Mouse (Mus musculus): ENCODE data around the gene Ogg1.
A peak's percentile ranks its signal among the peaks of the same experiment; 100 is the strongest.

Gene Ogg1

DNA sequence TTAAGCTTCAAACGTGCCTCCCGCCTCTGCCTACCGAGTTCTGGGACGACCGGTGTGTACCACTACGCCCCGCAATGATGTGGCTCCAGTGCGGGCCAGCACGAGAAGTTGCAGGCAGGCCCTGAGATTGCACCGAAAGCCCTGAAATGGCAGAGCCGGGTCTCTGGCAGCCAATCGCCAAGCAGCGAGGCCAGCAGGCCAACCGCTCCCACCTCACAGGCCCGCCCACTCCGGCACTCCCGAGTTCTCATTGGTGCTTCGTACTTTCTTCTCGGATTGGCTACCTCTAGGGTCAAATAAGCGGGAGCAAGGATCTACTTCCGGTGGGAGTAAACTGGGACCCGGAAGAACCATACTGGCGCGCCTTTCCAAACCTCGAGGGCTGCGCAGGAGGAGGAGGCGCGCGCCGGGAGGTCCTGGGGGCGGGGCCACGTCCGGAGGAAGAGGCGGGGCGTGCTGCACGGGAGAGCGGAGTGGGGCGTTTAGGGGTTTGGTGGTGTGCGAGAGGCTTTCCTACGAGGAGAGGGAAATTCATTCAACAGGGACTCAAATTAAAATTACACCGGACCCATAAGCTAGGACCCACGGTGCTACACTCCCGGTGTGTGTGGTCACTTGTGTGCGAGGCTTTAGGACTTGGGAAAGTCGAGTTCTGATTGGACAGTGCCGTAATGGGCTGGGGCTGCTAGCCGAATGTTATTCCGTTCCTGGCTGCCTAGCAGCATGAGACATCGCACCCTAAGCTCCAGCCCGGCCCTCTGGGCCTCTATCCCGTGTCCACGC, at the start of gene Ogg1:
TSS of gene Ogg1 (plus strand) at position 440 of the 783 bp plus-strand sequence.
- Histone ChIP-seq H3K27me3 (ENCODE audit: control insufficient read depth, insufficient read depth, low read length, poor library complexity, severe bottlenecking) (no peaks in the 10 kb centered on the region), H3K36me3 (ENCODE audit: control insufficient read depth, insufficient read depth, low read length, poor library complexity, severe bottlenecking) (peaks cover 9% of the 10 kb centered on the region; the same call in 1 of the 2 replicates)
- peak; percentile 98 for DNase-seq (ENCODE audit: low read depth, low spot score)

DNA sequence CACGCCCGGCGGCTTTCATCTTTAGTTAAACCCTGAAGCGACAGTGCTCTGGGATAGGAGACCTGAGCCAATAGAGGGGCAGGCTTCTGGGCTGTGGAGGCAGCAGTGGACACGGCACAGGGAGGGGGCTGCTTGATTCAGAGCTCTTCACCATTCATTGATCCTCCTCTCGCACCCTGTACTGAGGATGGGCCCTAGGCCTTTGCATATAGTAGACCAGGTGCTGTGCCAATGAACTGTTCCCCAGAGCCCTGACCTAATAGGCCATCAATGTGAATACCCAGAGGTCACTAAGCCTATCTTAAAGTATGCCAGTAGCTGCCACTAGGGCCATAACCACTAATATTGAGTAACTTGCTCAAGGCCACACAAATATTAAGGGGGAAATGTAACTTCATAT, 45.1 kb upstream of the Ogg1 start:
- DNase-seq (ENCODE audit: low read depth, low spot score), result no peak
- H3K27me3 ChIP-seq (ENCODE audit: control insufficient read depth, insufficient read depth, low read length, poor library complexity, severe bottlenecking), result 0 out of 2 replicates have a peak, but pooled peaks cover 2% of the 10 kb centered on the region
- H3K36me3 ChIP-seq (ENCODE audit: control insufficient read depth, insufficient read depth, low read length, poor library complexity, severe bottlenecking), result peaks cover 2% of the 10 kb centered on the region

- Histone ChIP-seq H3K36me3 (ENCODE audit: control insufficient read depth, insufficient read depth, low read length, poor library complexity, severe bottlenecking) (no peaks in the 10 kb centered on the region; the same call in none of the 2 replicates), H3K27me3 (ENCODE audit: control insufficient read depth, insufficient read depth, low read length, poor library complexity, severe bottlenecking) (0 out of 2 replicates have a peak, but pooled peaks cover 2% of the 10 kb centered on the region)
- DNase-seq (ENCODE audit: low read depth, low spot score), result peak; percentile 36
Observed at GRCm38 (mm10) chr6:113282101-113282802, 44.5 kb upstream of the Ogg1 start, which contains the start of gene Cpne9. Gene Cpne9, plus strand, starts transcription at chr6:113282307.

GRCm38 (mm10) chr6:113282969-113283368, 43.8 kb upstream of the Ogg1 start:
- Histone ChIP-seq H3K36me3 (ENCODE audit: control insufficient read depth, insufficient read depth, low read length, poor library complexity, severe bottlenecking) (no peaks in the 10 kb centered on the region; the same call in 1 of the 2 replicates), H3K27me3 (ENCODE audit: control insufficient read depth, insufficient read depth, low read length, poor library complexity, severe bottlenecking) (0 out of 2 replicates have a peak, but pooled peaks cover 2% of the 10 kb centered on the region)
- DNase-seq (ENCODE audit: low read depth, low spot score), result no peak

GRCm38 (mm10) chr6:113283500-113283899, 43.3 kb upstream of the Ogg1 start:
- Histone ChIP-seq H3K27me3 (ENCODE audit: control insufficient read depth, insufficient read depth, low read length, poor library complexity, severe bottlenecking) (0 out of 2 replicates have a peak, but pooled peaks cover 2% of the 10 kb centered on the region), H3K36me3 (ENCODE audit: control insufficient read depth, insufficient read depth, low read length, poor library complexity, severe bottlenecking) (no peaks in the 10 kb centered on the region; the same call in 1 of the 2 replicates)
- no peak for DNase-seq (ENCODE audit: low read depth, low spot score)

DNA sequence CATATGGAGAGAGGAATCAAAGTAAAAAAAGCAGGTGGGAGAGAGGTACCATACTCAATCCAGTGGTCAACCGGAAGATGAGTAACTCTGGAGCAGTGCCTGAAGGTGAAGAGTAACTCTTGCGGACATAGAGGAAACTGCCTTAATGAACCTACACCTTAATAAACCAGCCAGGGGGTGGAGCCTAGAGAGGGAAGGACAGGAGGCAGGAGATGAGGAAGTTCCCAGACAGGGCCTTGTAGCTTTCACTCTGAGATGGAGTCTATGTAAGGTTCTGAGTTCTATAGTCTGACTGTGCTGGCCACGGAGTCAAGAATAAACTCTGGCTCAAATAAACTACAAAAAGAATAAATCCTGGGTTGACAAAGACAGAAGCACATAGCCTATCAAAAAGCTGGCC, 41.8 kb upstream of the Ogg1 start:
- Histone ChIP-seq H3K36me3 (ENCODE audit: control insufficient read depth, insufficient read depth, low read length, poor library complexity, severe bottlenecking) (no peaks in the 10 kb centered on the region; the same call in 1 of the 2 replicates), H3K27me3 (ENCODE audit: control insufficient read depth, insufficient read depth, low read length, poor library complexity, severe bottlenecking) (0 out of 2 replicates have a peak, but pooled peaks cover 2% of the 10 kb centered on the region)
- peak; percentile 39 for DNase-seq (ENCODE audit: low read depth, low spot score)

- Histone ChIP-seq H3K36me3 (ENCODE audit: control insufficient read depth, insufficient read depth, low read length, poor library complexity, severe bottlenecking) (no peaks in the 10 kb centered on the region), H3K27me3 (ENCODE audit: control insufficient read depth, insufficient read depth, low read length, poor library complexity, severe bottlenecking) (0 out of 2 replicates have a peak, but pooled peaks cover 2% of the 10 kb centered on the region)
- DNase-seq (ENCODE audit: low read depth, low spot score), result no peak
Observed at GRCm38 (mm10) chr6:113286316-113286715, 40.5 kb upstream of the Ogg1 start.

GRCm38 (mm10) chr6:113287236-113287635, 39.5 kb upstream of the Ogg1 start:
- 0 out of 2 replicates have a peak, but pooled peaks cover 2% of the 10 kb centered on the region for H3K27me3 ChIP-seq (ENCODE audit: control insufficient read depth, insufficient read depth, low read length, poor library complexity, severe bottlenecking)
- no peaks in the 10 kb centered on the region for H3K36me3 ChIP-seq (ENCODE audit: control insufficient read depth, insufficient read depth, low read length, poor library complexity, severe bottlenecking)
- no peak for DNase-seq (ENCODE audit: low read depth, low spot score)

DNA sequence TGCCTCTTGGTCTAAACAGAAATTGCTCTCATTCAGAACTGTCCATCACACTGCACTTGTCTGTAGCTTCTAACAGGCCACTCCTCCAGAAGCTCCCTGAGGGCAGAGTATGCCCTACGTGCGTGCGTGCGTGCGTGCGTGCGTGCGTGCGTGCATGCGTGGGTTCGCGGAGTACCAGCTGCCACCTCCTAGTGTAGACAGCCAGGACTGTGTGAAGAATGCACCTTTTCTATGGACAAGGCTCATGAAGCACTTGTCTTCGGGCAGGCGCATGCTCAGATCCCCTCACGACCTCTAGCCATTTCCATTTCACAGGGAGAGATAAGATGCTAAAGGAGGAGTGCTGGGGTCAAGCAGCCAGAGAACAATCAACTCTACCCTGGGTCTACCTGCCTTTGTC, 37.4 kb upstream of the Ogg1 start:
- DNase-seq (ENCODE audit: low read depth, low spot score), result no peak
- no peaks in the 10 kb centered on the region for H3K27me3 ChIP-seq (ENCODE audit: control insufficient read depth, insufficient read depth, low read length, poor library complexity, severe bottlenecking)
- H3K36me3 ChIP-seq (ENCODE audit: control insufficient read depth, insufficient read depth, low read length, poor library complexity, severe bottlenecking), result no peaks in the 10 kb centered on the region

- no peaks in the 10 kb centered on the region for H3K27me3 ChIP-seq (ENCODE audit: control insufficient read depth, insufficient read depth, low read length, poor library complexity, severe bottlenecking)
- DNase-seq (ENCODE audit: low read depth, low spot score), result no peak
- no peaks in the 10 kb centered on the region for H3K36me3 ChIP-seq (ENCODE audit: control insufficient read depth, insufficient read depth, low read length, poor library complexity, severe bottlenecking)
Observed at GRCm38 (mm10) chr6:113290346-113290745, 36.4 kb upstream of the Ogg1 start.

DNA sequence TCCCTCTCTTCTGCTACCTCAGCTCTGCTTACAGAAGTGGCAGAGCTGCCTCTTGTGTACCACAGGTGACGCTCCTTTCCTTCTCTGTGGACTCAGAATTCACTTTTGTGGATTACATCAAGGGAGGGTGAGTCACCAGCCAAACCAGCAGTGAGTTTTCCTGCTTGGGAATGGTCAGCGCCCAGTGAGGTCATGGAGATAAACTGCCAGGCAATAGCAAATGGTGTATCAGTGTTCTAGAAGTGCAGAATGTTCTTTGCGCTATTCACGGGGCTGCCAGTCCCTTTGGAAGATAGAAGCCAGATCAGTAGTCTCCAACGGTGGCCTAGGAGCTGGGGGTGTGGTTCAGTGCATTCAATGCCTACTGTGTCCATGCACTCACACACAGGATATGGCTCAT, 33.8 kb upstream of the Ogg1 start:
- DNase-seq (ENCODE audit: low read depth, low spot score), result no peak
- Histone ChIP-seq H3K27me3 (ENCODE audit: control insufficient read depth, insufficient read depth, low read length, poor library complexity, severe bottlenecking) (no peaks in the 10 kb centered on the region), H3K36me3 (ENCODE audit: control insufficient read depth, insufficient read depth, low read length, poor library complexity, severe bottlenecking) (no peaks in the 10 kb centered on the region)

GRCm38 (mm10) chr6:113296046-113296445, 30.7 kb upstream of the Ogg1 start:
- H3K27me3 ChIP-seq (ENCODE audit: control insufficient read depth, insufficient read depth, low read length, poor library complexity, severe bottlenecking), result no peaks in the 10 kb centered on the region
- DNase-seq (ENCODE audit: low read depth, low spot score), result no peak

GRCm38 (mm10) chr6:113296639-113297038, 30.1 kb upstream of the Ogg1 start:
- no peaks in the 10 kb centered on the region for H3K36me3 ChIP-seq (ENCODE audit: control insufficient read depth, insufficient read depth, low read length, poor library complexity, severe bottlenecking)
- no peak for DNase-seq (ENCODE audit: low read depth, low spot score)

More at GRCm38 (mm10) chr6:113296046-113296445, 30.7 kb upstream of the Ogg1 start:
- H3K36me3 ChIP-seq (ENCODE audit: control insufficient read depth, insufficient read depth, low read length, poor library complexity, severe bottlenecking), result no peaks in the 10 kb centered on the region

GRCm38 (mm10) chr6:113301350-113301749, 25.4 kb upstream of the Ogg1 start:
- Histone ChIP-seq H3K27me3 (ENCODE audit: control insufficient read depth, insufficient read depth, low read length, poor library complexity, severe bottlenecking) (no peaks in the 10 kb centered on the region), H3K36me3 (ENCODE audit: control insufficient read depth, insufficient read depth, low read length, poor library complexity, severe bottlenecking) (no peaks in the 10 kb centered on the region)
- DNase-seq (ENCODE audit: low read depth, low spot score), result no peak

More at GRCm38 (mm10) chr6:113296639-113297038, 30.1 kb upstream of the Ogg1 start:
- H3K27me3 ChIP-seq (ENCODE audit: control insufficient read depth, insufficient read depth, low read length, poor library complexity, severe bottlenecking), result no peaks in the 10 kb centered on the region

DNA sequence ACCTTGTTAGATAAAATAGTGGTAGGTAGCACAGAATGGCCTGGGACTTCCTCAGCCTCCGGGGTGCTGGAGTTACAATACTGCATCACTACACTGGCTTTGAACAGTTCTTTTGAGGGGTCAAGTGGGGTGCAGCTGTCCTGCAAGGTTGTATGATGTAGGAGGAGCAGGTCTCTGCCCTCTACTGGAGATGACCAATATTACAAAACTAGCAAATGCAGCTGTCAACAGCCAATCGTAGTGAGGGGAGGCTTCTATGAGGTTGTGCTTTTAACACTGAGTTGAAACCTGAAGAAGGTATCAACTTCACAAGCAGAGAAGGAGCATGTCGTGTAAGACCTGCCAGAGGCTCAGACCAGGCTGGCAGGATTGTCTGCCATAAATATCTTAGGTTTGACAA, 24.5 kb upstream of the Ogg1 start:
- no peaks in the 10 kb centered on the region for H3K27me3 ChIP-seq (ENCODE audit: control insufficient read depth, insufficient read depth, low read length, poor library complexity, severe bottlenecking)
- H3K36me3 ChIP-seq (ENCODE audit: control insufficient read depth, insufficient read depth, low read length, poor library complexity, severe bottlenecking), result no peaks in the 10 kb centered on the region
- DNase-seq (ENCODE audit: low read depth, low spot score), result peak; percentile 81

All from splenic B cell, adult 2 months (primary cell).